ENCODE assay signal across 33 mouse cellular contexts in the genomic region with DNA sequence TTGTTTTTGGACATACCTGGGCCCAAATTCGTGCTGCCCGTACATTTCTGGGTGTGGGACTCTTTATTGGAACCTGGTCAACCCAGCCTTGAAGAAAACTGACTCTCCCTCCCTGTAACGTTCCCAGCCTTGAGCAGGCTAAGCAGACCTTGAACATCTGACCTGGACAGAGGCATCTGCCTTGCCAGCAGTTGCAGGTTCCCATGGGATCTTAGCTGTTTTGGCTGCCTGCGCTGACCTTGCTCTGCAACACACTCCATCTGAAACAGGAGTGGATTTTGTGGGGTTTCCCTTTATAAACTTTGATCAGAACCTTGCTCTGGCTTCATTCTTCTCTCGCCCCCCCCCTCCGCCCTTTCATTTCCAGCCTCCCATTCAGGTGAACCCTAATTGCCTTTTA. TPM values are rescaled to one million over a fixed set of nuclear protein-coding genes. Genes with fewer than 3 reads are reported as not detected.
DNase-seq lines count a peak whose midpoint lies in the region; ATAC-seq and TF ChIP-seq lines count a peak whose summit lies in the region.
"Had no signal": no experiment of that assay in that cellular context is flagged by ENCODE, and none has a peak within 500 bp of the region (broad histone marks: within the 10 kb centered on the region; RNA-seq: fewer than 3 reads in every experiment).

No protein-coding gene starts in this region.

- H3K4me1 ChIP-seq in stomach, embryonic 16.5 days (ENCODE audit: control insufficient read depth, insufficient read depth, low read length) = peaks cover 7% of the 10 kb centered on the region; the same call in 1 of the 2 replicates
- peaks cover 3% of the 10 kb centered on the region; the same call in 1 of the 2 replicates for H3K4me1 ChIP-seq in stomach, postnatal 0 days (replicated peaks; ENCODE audit: control insufficient read depth, insufficient read depth)
- H3K4me1 ChIP-seq in embryonic facial prominence, embryonic 10.5 days = peaks cover 17% of the 10 kb centered on the region
- 0 out of 2 replicates have a peak, but pooled peaks cover 8% of the 10 kb centered on the region for H3K4me1 ChIP-seq in hindbrain, embryonic 14.5 days (replicated peaks; ENCODE audit: control insufficient read depth, insufficient read depth, low read length)
- H3K4me1 ChIP-seq: heart, embryonic 12.5 days had no signal

- peak overlapping the region; percentile 26; the same call in 1 of the 2 replicates for H3K9ac ChIP-seq in stomach, embryonic 16.5 days (ENCODE audit: low read length)
- H3K9ac ChIP-seq in stomach, postnatal 0 days (ENCODE audit: low read length) = no peak overlapping the region
- no peak overlapping the region for H3K9ac ChIP-seq in hindbrain, embryonic 14.5 days
- H3K9ac ChIP-seq: embryonic facial prominence, embryonic 15.5 days; forebrain, embryonic 13.5 days; heart, embryonic 12.5 days; hindbrain, embryonic 15.5 days; liver, embryonic 14.5 days; midbrain, embryonic 15.5 days; neural tube, embryonic 15.5 days had no signal

- no peak overlapping the region for H3K4me3 ChIP-seq in stomach, embryonic 16.5 days (replicated peaks; ENCODE audit: low read length)
- H3K4me3 ChIP-seq in stomach, postnatal 0 days (ENCODE audit: low read depth, low read length) = no peak overlapping the region
- H3K4me3 ChIP-seq in embryonic facial prominence, embryonic 10.5 days = 0 out of 2 replicates have a peak overlapping the region, but pooled peaks have one; percentile 6
- H3K4me3 ChIP-seq in hindbrain, embryonic 14.5 days (replicated peaks; ENCODE audit: low read length) = no peak overlapping the region
- H3K4me3 ChIP-seq: embryonic facial prominence, embryonic 15.5 days; forebrain, embryonic 13.5 days; heart, embryonic 12.5 days; hindbrain, embryonic 15.5 days; midbrain, embryonic 10.5 days; midbrain, embryonic 15.5 days; neural tube, embryonic 15.5 days had no signal

- 70% methylated on average over 6 of the region's 6 CpGs for WGBS in stomach, embryonic 16.5 days
- 76% methylated on average over 6 of the region's 6 CpGs for WGBS in stomach, postnatal 0 days
- 68% methylated on average over 6 of the region's 6 CpGs for WGBS in embryonic facial prominence, embryonic 10.5 days
- WGBS in hindbrain, embryonic 14.5 days = 69% methylated on average over 6 of the region's 6 CpGs

- no peaks in the 10 kb centered on the region for H3K36me3 ChIP-seq in stomach, embryonic 16.5 days (ENCODE audit: control insufficient read depth, insufficient read depth, low read length)
- H3K36me3 ChIP-seq in stomach, postnatal 0 days (ENCODE audit: control insufficient read depth, insufficient read depth, low read length) = no peaks in the 10 kb centered on the region
- H3K36me3 ChIP-seq in embryonic facial prominence, embryonic 10.5 days (replicated peaks) = no peaks in the 10 kb centered on the region
- no peaks in the 10 kb centered on the region for H3K36me3 ChIP-seq in hindbrain, embryonic 14.5 days (replicated peaks; ENCODE audit: control insufficient read depth, insufficient read depth)
- H3K36me3 ChIP-seq: embryonic facial prominence, embryonic 15.5 days; G1E; heart, embryonic 12.5 days; hindbrain, embryonic 15.5 days; midbrain, embryonic 10.5 days; midbrain, embryonic 15.5 days; neural tube, embryonic 15.5 days had no signal

- no peak overlapping the region for H3K4me2 ChIP-seq in stomach, embryonic 16.5 days (ENCODE audit: low read depth, low read length)
- no peak overlapping the region for H3K4me2 ChIP-seq in stomach, postnatal 0 days (replicated peaks; ENCODE audit: low read depth)
- no peak overlapping the region for H3K4me2 ChIP-seq in hindbrain, embryonic 14.5 days (replicated peaks)
- H3K4me2 ChIP-seq: embryonic facial prominence, embryonic 15.5 days; forebrain, embryonic 13.5 days; heart, embryonic 12.5 days; hindbrain, embryonic 15.5 days; midbrain, embryonic 15.5 days; neural tube, embryonic 15.5 days had no signal

- peak; percentile 65 for DNase-seq in adrenal gland, adult 2 months
- no peak for DNase-seq in adrenal gland, adult 18-20 months (ENCODE audit: low spot score in 2 of 2)
- DNase-seq in stomach, postnatal 0 days (ENCODE audit: low spot score) = no peak
- no peak for DNase-seq in embryonic facial prominence, embryonic 10.5 days (ENCODE audit: low spot score)
- DNase-seq in embryo, embryonic 10 days (ENCODE audit: low spot score) = no peak
- DNase-seq in hindbrain, embryonic 14.5 days (ENCODE audit: low spot score) = no peak
- DNase-seq: cerebellum, postnatal 10 days; gastrocnemius, postnatal 14 days; kidney, adult 11 months; kidney, postnatal 14 days; liver; lung, adult 2 months; lung, postnatal 10 days; thymus, adult 18-20 months; thymus, postnatal 25 days had no signal

- TF ChIP-seq EP300 in stomach, postnatal 0 days (optimal IDR thresholded peaks at IDR 0.05) = no peak

- H3K27ac ChIP-seq in stomach, embryonic 16.5 days (ENCODE audit: low read length) = no peak overlapping the region
- no peak overlapping the region for H3K27ac ChIP-seq in stomach, postnatal 0 days (replicated peaks)
- H3K27ac ChIP-seq in embryonic facial prominence, embryonic 10.5 days (replicated peaks) = no peak overlapping the region
- no peak overlapping the region for H3K27ac ChIP-seq in hindbrain, embryonic 14.5 days
- H3K27ac ChIP-seq: embryonic facial prominence, embryonic 15.5 days; forebrain, embryonic 13.5 days; hindbrain, embryonic 15.5 days; liver, embryonic 14.5 days; midbrain, embryonic 10.5 days; midbrain, embryonic 15.5 days; neural tube, embryonic 15.5 days had no signal

- no peak for TF ChIP-seq CTCF in stomach, postnatal 0 days (IDR thresholded peaks at IDR 0.05; ENCODE audit: low read depth)

- H3K9me3 ChIP-seq in stomach, embryonic 16.5 days (replicated peaks; ENCODE audit: control insufficient read depth, low read length) = no peaks in the 10 kb centered on the region
- H3K9me3 ChIP-seq in stomach, postnatal 0 days (ENCODE audit: control insufficient read depth, low read length) = no peaks in the 10 kb centered on the region
- H3K9me3 ChIP-seq in embryonic facial prominence, embryonic 10.5 days = no peaks in the 10 kb centered on the region
- H3K9me3 ChIP-seq in hindbrain, embryonic 14.5 days (ENCODE audit: control insufficient read depth, low read length) = no peaks in the 10 kb centered on the region
- H3K9me3 ChIP-seq: embryonic facial prominence, embryonic 15.5 days; forebrain, embryonic 13.5 days; G1E; heart, embryonic 12.5 days; hindbrain, embryonic 15.5 days; midbrain, embryonic 10.5 days; midbrain, embryonic 15.5 days; neural tube, embryonic 15.5 days had no signal

- ATAC-seq in stomach, embryonic 16.5 days (ENCODE audit: insufficient read depth, low FRiP score) = no peak
- no peak for ATAC-seq in stomach, postnatal 0 days (ENCODE audit: low FRiP score, low TSS enrichment)
- ATAC-seq in hindbrain, embryonic 14.5 days (ENCODE audit: low FRiP score) = no peak
- ATAC-seq: forebrain, embryonic 13.5 days; inflammation-experienced regulatory T-cells, adult 6 months; midbrain, embryonic 15.5 days; Patski had no signal

- H3K27me3 ChIP-seq in stomach, embryonic 16.5 days (ENCODE audit: control insufficient read depth, insufficient read depth, low read length) = no peaks in the 10 kb centered on the region
- H3K27me3 ChIP-seq in stomach, postnatal 0 days (ENCODE audit: control insufficient read depth, insufficient read depth, low read length) = no peaks in the 10 kb centered on the region
- 0 out of 2 replicates have a peak, but pooled peaks cover 4% of the 10 kb centered on the region for H3K27me3 ChIP-seq in embryonic facial prominence, embryonic 10.5 days (replicated peaks; ENCODE audit: low read depth, poor library complexity, severe bottlenecking)
- H3K27me3 ChIP-seq in hindbrain, embryonic 14.5 days (ENCODE audit: control insufficient read depth, insufficient read depth, low read length) = no peaks in the 10 kb centered on the region
- H3K27me3 ChIP-seq: embryonic facial prominence, embryonic 15.5 days; forebrain, embryonic 13.5 days; heart, embryonic 12.5 days; hindbrain, embryonic 15.5 days; midbrain, embryonic 15.5 days; neural tube, embryonic 15.5 days; Patski had no signal

RNA-seq across cellular contexts. Expression of a gene that starts 8.5 kb away (rescaled TPM):
- total RNA-seq in adrenal gland, adult 2 months (2021) = 1 to 10 TPM; 2.7 to 3.1 TPM
- 2.2 and 3.1 TPM in 2 replicates for polyA plus RNA-seq in adrenal gland, adult 2 months (2012; rRNA removed)
- total RNA-seq in adrenal gland, adult 18-20 months (2021) = 1 to 10 TPM; 3.0 to 4.2 TPM
- polyA plus RNA-seq in stomach, embryonic 16.5 days (2015; fragmentation: Nextera tagmentation; extraction: Ambion mirVana) = 2.1 and 3.1 TPM in 2 replicates
- polyA plus RNA-seq in stomach, postnatal 0 days (2015; fragmentation: Nextera tagmentation; extraction: Ambion mirVana) = 3.7 and 4.0 TPM in 2 replicates
- 1.1 and 2.0 TPM in 2 replicates for polyA plus RNA-seq in embryonic facial prominence, embryonic 10.5 days (2016; fragmentation: Nextera tagmentation; extraction: Ambion mirVana)
- 11.7 and 20.3 TPM in 2 replicates for polyA plus RNA-seq in hindbrain, embryonic 14.5 days (2014; fragmentation: Nextera tagmentation; extraction: Ambion mirVana)

RNA-seq across cellular contexts. Expression of a gene that starts 40.5 kb away (rescaled TPM):
- 10 to 100 TPM; 16.4 to 17.7 TPM for total RNA-seq in adrenal gland, adult 2 months (2021)
- 5.4 and 5.5 TPM in 2 replicates for polyA plus RNA-seq in adrenal gland, adult 2 months (2012; rRNA removed)
- total RNA-seq in adrenal gland, adult 18-20 months (2021) = 10 to 100 TPM; 17.7 to 32.8 TPM
- 17.7 and 20.2 TPM in 2 replicates for polyA plus RNA-seq in stomach, embryonic 16.5 days (2015; fragmentation: Nextera tagmentation; extraction: Ambion mirVana)
- polyA plus RNA-seq in stomach, postnatal 0 days (2015; fragmentation: Nextera tagmentation; extraction: Ambion mirVana) = 17.9 and 21.0 TPM in 2 replicates
- 3.8 and 5.5 TPM in 2 replicates for polyA plus RNA-seq in embryonic facial prominence, embryonic 10.5 days (2016; fragmentation: Nextera tagmentation; extraction: Ambion mirVana)
- 9.6 and 11.6 TPM in 2 replicates for polyA plus RNA-seq in hindbrain, embryonic 14.5 days (2014; fragmentation: Nextera tagmentation; extraction: Ambion mirVana)

RNA-seq across cellular contexts. Expression of a gene that starts 45.2 kb away (rescaled TPM):
- total RNA-seq in adrenal gland, adult 2 months (2021) = 100 to 1,000 TPM; 415 to 526 TPM
- polyA plus RNA-seq in adrenal gland, adult 2 months (2012; rRNA removed) = 125 and 156 TPM in 2 replicates
- total RNA-seq in adrenal gland, adult 18-20 months (2021) = 100 to 1,000 TPM; 450 to 629 TPM
- 282 and 298 TPM in 2 replicates for polyA plus RNA-seq in stomach, embryonic 16.5 days (2015; fragmentation: Nextera tagmentation; extraction: Ambion mirVana)
- 238 and 277 TPM in 2 replicates for polyA plus RNA-seq in stomach, postnatal 0 days (2015; fragmentation: Nextera tagmentation; extraction: Ambion mirVana)
- polyA plus RNA-seq in embryonic facial prominence, embryonic 10.5 days (2016; fragmentation: Nextera tagmentation; extraction: Ambion mirVana) = 260 and 264 TPM in 2 replicates
- 311 and 314 TPM in 2 replicates for polyA plus RNA-seq in hindbrain, embryonic 14.5 days (2014; fragmentation: Nextera tagmentation; extraction: Ambion mirVana)

RNA-seq across cellular contexts. Expression of a gene that starts 45.3 kb away (rescaled TPM):
- total RNA-seq in adrenal gland, adult 2 months (2021) = 1 to 10 TPM in 1 of 2 experiments, under 1 TPM in 1; 0.49 to 1.5 TPM
- 1.7 and 5.1 TPM in 2 replicates for polyA plus RNA-seq in adrenal gland, adult 2 months (2012; rRNA removed)
- 1 to 10 TPM in 1 of 2 experiments, under 1 TPM in 1; 0.73 to 1.2 TPM for total RNA-seq in adrenal gland, adult 18-20 months (2021)
- polyA plus RNA-seq in stomach, embryonic 16.5 days (2015; fragmentation: Nextera tagmentation; extraction: Ambion mirVana) = 2.4 and 2.9 TPM in 2 replicates
- 1.5 and 2.7 TPM in 2 replicates for polyA plus RNA-seq in stomach, postnatal 0 days (2015; fragmentation: Nextera tagmentation; extraction: Ambion mirVana)
- polyA plus RNA-seq in embryonic facial prominence, embryonic 10.5 days (2016; fragmentation: Nextera tagmentation; extraction: Ambion mirVana) = 0.48 and 0.91 TPM in 2 replicates
- polyA plus RNA-seq in hindbrain, embryonic 14.5 days (2014; fragmentation: Nextera tagmentation; extraction: Ambion mirVana) = 3.5 and 4.8 TPM in 2 replicates
- total RNA-seq: common myeloid progenitor, adult 5-6 weeks; G1E; hematopoietic stem cell, adult 5-6 weeks; layer of hippocampus, postnatal 10 days; left cerebral cortex, adult 18-20 months; left cerebral cortex, postnatal 14 days had no signal
- polyA plus RNA-seq: G1E; inflammation-experienced regulatory T-cells, adult 6 months; kidney, embryonic 14.5 days had no signal
